Mouse (Mus musculus) hindbrain, embryonic 12.5 days (tissue): ENCODE measurements around the gene Rpl34. TPM values are rescaled to one million over a fixed set of nuclear protein-coding genes. Genes with fewer than 3 reads are reported as not detected.

Experiments used
- ATAC-seq: fragments of 200-750 bp; cut with Nextera tagmentation; 2 replicates; pipeline ENCODE4 v1.8.0; 2017; ENCODE audit warnings: moderate TSS enrichment; ENCODE audit not compliant: low FRiP score
- H3K27ac ChIP-seq: fragments of 300-500 bp; sonication (generic); 2 replicates; pipeline ENCODE4 v1.5.1; 2016; ENCODE audit warnings: mild to moderate bottlenecking
- H3K27me3 ChIP-seq: fragments of 300-500 bp; sonication (generic); 2 replicates; pipeline ENCODE4 v1.6.1; 2016; ENCODE audit warnings: mild to moderate bottlenecking
- H3K36me3 ChIP-seq: fragments of 300-500 bp; sonication (generic); 2 replicates; pipeline ENCODE4 v1.6.1; 2016; ENCODE audit warnings: mild to moderate bottlenecking
- H3K4me1 ChIP-seq: fragments of 300-500 bp; sonication (generic); 2 replicates; pipeline ENCODE4 v1.6.1; 2016
- H3K4me2 ChIP-seq: fragments of 300-500 bp; sonication (generic); replicated peaks from 2 replicates; pipeline ENCODE4 v1.6.1; 2016; ENCODE audit warnings: mild to moderate bottlenecking
- H3K4me3 ChIP-seq: fragments of 300-500 bp; sonication (generic); 2 replicates; pipeline ENCODE4 v1.5.1; 2016; ENCODE audit warnings: mild to moderate bottlenecking
- H3K9ac ChIP-seq: fragments of 300-500 bp; sonication (generic); 2 replicates; pipeline ENCODE4 v1.6.1; 2016; ENCODE audit warnings: mild to moderate bottlenecking, moderate library complexity
- H3K9me3 ChIP-seq: fragments of 300-500 bp; sonication (generic); replicated peaks from 2 replicates; pipeline ENCODE4 v1.6.1; 2016; ENCODE audit warnings: mild to moderate bottlenecking
- WGBS: fragments of 180-500 bp; shearing (Covaris S2); methylation state at CpG from one replicate; pipeline ENCODE4 v1.1.7; 2016; 5-methylcytosine and 5-hydroxymethylcytosine counted together
- polyA plus RNA-seq: library from polyadenylated mRNA; unstranded; fragments of >200 nt; fragmentation: Nextera tagmentation; extraction: Ambion mirVana; gene quantifications from 2 replicates; pipeline ENCODE4 v1.2.1, GENCODE M21; 2016

The Rpl34 gene
- polyA plus RNA-seq, 1 experiment from 2014 or later = 601 TPM

DNA sequence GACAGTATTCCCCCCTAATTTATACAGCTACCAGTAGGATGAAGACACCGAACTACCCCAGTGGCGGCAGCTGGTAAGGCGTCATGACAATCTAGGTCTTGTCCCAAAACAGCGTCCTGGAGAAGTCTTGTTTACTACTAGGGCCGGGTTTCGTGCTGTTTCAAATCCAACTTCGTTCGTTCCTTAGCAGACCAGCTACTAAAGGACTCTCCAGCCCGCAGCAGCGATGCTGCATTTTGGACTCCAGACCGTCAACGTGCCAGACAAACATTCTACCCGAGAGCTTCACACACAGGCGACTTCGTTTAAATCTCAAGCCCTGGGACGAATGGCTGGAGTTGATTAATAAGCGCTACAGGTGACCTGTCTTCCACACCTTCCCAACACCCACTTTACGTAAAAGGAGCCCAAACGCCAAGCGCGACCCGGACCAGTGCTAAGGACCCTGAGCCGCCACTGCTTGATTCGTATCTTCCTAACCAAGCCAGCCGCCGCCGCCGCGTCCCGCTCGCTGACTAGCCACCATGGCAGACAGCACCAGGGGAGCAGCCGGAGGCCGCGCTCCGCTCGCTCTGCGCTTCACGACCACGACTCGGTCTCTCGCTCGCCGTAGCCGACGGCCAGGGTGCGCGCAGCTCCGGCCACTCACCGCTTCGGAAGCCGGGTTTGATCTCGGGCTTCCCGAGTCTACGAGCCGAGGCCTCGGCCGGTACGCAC, 568 bp downstream of the Rpl34 start:
- under 1% methylated on average over 58 of the region's 58 CpGs for WGBS

DNA sequence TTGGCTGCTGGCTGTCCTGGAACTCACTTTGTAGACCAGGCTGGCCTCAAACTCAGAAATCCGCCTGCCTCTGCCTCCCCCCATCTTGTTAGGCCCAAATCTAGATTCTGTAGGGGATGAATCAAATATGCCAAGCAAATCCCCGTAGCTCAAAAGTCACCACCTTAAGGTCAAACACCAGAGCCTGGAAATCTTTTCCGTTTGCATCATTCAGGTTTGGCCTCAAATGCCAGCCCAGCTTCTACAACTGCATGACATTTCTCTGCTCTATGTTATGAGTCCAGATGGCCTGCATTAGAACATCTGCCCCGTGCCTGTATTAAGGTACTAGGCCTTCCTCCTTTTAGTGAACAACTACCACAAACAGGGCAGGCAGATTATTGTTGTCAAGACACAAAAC, 2.5 kb downstream of the Rpl34 start:
- Histone ChIP-seq H3K27me3 (no peaks in the 10 kb centered on the region), H3K9ac (no peak overlapping the region), H3K4me3 (no peak overlapping the region), H3K27ac (no peak overlapping the region), H3K36me3 (peaks cover 42% of the 10 kb centered on the region), H3K4me2 (no peak overlapping the region), H3K4me1 (peaks cover 19% of the 10 kb centered on the region), H3K9me3 (no peaks in the 10 kb centered on the region)
- no peak for ATAC-seq
- 84% methylated on average over 4 of the region's 4 CpGs for WGBS

More for the DNA sequence above, 568 bp downstream of the Rpl34 start:
- Histone ChIP-seq H3K4me2 (peak overlapping the region; percentile 81), H3K4me3 (peak overlapping the region; percentile 97), H3K36me3 (peaks cover 37% of the 10 kb centered on the region), H3K27ac (peak overlapping the region; percentile 93), H3K4me1 (peaks cover 19% of the 10 kb centered on the region), H3K9ac (peak overlapping the region; percentile 92), H3K9me3 (no peaks in the 10 kb centered on the region), H3K27me3 (no peaks in the 10 kb centered on the region)
- peak; percentile 76 for ATAC-seq

DNA sequence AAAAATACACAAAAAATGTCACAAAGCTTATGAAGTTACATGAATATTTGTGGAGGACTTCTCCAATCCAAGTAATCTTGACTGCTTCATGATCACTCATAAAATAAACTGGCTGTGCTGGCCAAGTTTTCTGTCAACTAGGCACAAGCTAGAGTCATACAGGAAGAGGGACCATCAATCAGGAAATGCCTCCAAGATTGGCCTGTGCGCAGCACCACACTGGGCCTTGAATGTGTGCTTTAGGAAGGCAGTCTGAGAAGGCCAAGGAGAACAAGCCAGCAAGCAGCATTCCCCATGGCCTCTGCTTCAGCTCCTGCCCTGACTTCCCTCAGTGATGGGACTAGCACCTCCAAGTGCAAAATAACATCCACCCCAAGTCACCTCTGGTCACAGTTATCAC, 3.2 kb downstream of the Rpl34 start:
- peaks cover 19% of the 10 kb centered on the region for H3K4me1 ChIP-seq
- 88% methylated on average over 1 of the region's 1 CpGs for WGBS

DNA sequence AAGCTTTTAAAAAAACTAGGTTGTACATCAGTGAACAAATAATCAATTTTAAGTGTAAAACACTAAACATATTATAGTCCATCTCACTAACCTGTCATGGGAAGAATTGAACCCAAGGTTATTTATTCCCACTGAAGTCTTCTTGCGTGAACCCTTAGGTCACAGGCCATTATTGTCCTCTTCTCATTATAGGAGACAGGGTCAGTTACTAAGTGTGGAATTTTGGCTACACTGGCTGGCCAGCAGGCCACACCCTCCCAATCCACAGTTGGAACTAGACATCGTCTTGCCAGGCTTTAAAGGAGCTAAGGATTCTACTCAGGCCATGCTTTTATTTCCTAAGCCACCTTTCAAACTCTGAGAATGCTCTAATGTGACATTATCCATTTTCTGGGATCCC, 4.5 kb downstream of the Rpl34 start:
- no peak for ATAC-seq
- H3K4me3 ChIP-seq = no peak overlapping the region
- no peaks in the 10 kb centered on the region for H3K27me3 ChIP-seq
- peaks cover 15% of the 10 kb centered on the region for H3K4me1 ChIP-seq
- WGBS = 78% methylated on average over 2 of the region's 2 CpGs
- peaks cover 42% of the 10 kb centered on the region for H3K36me3 ChIP-seq
- H3K9ac ChIP-seq = no peak overlapping the region
- H3K27ac ChIP-seq = no peak overlapping the region
- no peak overlapping the region for H3K4me2 ChIP-seq
- no peaks in the 10 kb centered on the region for H3K9me3 ChIP-seq

More for the DNA sequence above, 3.2 kb downstream of the Rpl34 start:
- peaks cover 42% of the 10 kb centered on the region for H3K36me3 ChIP-seq
- H3K27ac ChIP-seq = no peak overlapping the region
- ATAC-seq = no peak
- H3K9me3 ChIP-seq = no peaks in the 10 kb centered on the region
- H3K27me3 ChIP-seq = no peaks in the 10 kb centered on the region
- H3K4me3 ChIP-seq = no peak overlapping the region
- H3K4me2 ChIP-seq = no peak overlapping the region
- H3K9ac ChIP-seq = no peak overlapping the region

DNA sequence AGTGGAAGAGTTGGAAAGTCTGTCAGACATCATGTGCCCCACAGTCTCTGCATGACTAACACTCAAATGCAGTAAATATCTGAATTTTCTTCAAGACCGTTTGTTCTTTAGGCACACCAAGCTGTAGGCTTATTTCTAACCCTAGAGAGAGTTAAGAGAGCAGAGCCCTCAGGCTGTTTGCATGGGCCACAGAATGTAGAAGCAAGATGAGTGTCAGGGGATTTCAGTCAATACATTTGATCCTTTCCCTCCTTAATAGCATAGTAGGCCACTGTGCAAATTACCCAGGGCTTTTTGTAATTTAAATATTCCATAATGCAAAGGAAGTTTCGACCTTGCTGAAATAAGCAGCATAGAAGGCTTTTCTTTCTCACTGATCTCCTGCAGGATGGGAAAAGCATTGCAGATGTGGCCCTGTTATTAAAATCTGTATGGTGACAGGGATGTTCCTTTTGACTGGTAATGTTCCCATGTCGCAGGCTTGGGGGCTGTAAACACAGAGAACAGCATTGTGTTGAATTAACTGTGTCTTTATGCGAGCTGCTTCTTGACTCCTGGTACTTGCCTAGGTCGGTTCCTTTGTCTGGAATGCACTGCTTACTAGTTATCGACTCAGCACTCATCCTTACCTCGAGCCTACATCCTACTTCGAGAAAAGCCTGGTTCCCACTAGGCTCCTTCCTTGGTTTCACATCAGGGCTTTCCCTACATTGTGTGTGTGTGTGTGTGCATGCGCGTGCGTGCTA, 7.3 kb downstream of the Rpl34 start:
- H3K27ac ChIP-seq = 0 out of 2 replicates have a peak overlapping the region, but pooled peaks have one; percentile 17
- no peaks in the 10 kb centered on the region for H3K9me3 ChIP-seq
- H3K27me3 ChIP-seq = no peaks in the 10 kb centered on the region
- no peak overlapping the region for H3K4me2 ChIP-seq
- no peak overlapping the region for H3K4me3 ChIP-seq
- WGBS = 77% methylated on average over 11 of the region's 11 CpGs
- H3K36me3 ChIP-seq = peaks cover 32% of the 10 kb centered on the region
- ATAC-seq = no peak
- no peaks in the 10 kb centered on the region for H3K4me1 ChIP-seq
- no peak overlapping the region for H3K9ac ChIP-seq

DNA sequence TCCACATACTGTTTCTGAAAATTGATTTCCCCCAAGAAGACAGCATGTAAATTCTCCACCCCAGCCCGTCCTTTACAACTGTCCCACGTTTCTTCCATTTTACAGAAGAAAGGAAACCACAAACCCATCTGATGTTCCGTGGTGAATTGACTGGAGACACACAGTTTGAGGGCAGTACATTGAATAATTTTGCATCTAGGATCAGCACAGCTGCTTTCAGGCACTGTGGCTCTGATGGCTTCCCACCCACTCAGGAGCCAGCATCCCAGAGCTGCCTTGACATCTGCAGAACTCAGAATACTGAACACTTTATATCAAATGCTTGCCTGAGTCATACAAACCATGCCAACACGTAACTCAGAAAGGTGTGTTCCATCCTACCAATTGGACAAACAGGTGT, 10.0 kb downstream of the Rpl34 start:
- H3K4me2 ChIP-seq = no peak overlapping the region
- H3K9me3 ChIP-seq = no peaks in the 10 kb centered on the region
- H3K9ac ChIP-seq = no peak overlapping the region
- H3K27ac ChIP-seq = no peak overlapping the region
- H3K4me1 ChIP-seq = no peaks in the 10 kb centered on the region
- WGBS = 89% methylated on average over 4 of the region's 4 CpGs
- ATAC-seq = no peak
- H3K36me3 ChIP-seq = peaks cover 5% of the 10 kb centered on the region; the same call in 1 of the 2 replicates
- no peak overlapping the region for H3K4me3 ChIP-seq
- no peaks in the 10 kb centered on the region for H3K27me3 ChIP-seq

DNA sequence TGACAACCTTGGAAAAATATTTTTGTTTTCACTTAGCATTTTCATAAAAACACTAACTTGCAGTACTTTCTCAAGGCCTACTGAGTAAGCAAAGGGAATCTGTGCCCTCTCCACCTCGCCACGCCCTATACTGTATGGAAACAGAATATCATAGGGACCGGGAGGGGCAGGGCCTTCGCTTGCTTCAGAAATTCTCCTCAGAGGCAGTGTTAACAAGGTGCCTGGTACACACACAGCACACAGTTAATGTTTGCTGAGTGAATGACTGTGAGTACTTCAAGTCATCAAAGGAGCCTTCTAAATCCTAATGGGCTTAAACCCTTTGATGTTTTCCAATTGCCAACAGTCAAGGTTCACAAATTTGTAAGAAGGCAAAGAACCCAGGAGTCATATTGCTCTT, 11.3 kb downstream of the Rpl34 start:
- H3K36me3 ChIP-seq = no peaks in the 10 kb centered on the region
- no peak for ATAC-seq
- H3K9ac ChIP-seq = no peak overlapping the region
- no peak overlapping the region for H3K4me3 ChIP-seq
- H3K4me1 ChIP-seq = 0 out of 2 replicates have a peak, but pooled peaks cover 4% of the 10 kb centered on the region
- WGBS = 93% methylated on average over 4 of the region's 4 CpGs
- no peak overlapping the region for H3K4me2 ChIP-seq
- no peak overlapping the region for H3K27ac ChIP-seq
- no peaks in the 10 kb centered on the region for H3K9me3 ChIP-seq
- H3K27me3 ChIP-seq = no peaks in the 10 kb centered on the region

DNA sequence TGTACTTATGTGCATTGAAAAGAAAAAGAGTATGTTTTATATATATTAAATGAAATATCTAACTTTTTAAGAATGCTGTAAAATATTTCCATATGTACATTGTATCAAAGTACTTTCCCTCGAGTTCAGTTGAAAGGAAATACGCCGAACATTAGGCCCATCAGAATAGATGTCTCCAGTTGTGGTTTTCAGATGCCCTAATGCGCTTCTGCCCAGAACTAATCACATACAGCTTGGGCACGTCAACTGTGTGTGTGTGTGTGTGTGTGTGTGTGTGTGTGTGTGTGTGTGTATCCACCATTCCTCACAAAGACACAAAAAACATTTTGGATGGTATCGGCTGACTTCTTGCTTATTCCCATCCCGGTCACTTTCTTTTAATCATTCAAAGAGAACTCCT, 13.6 kb downstream of the Rpl34 start:
- no peak overlapping the region for H3K9ac ChIP-seq
- H3K4me2 ChIP-seq = no peak overlapping the region
- ATAC-seq = no peak
- no peaks in the 10 kb centered on the region for H3K27me3 ChIP-seq
- H3K4me3 ChIP-seq = no peak overlapping the region
- WGBS = 82% methylated on average over 7 of the region's 7 CpGs
- no peak overlapping the region for H3K27ac ChIP-seq
- no peaks in the 10 kb centered on the region for H3K9me3 ChIP-seq
- no peaks in the 10 kb centered on the region for H3K36me3 ChIP-seq
- H3K4me1 ChIP-seq = 0 out of 2 replicates have a peak, but pooled peaks cover 4% of the 10 kb centered on the region

DNA sequence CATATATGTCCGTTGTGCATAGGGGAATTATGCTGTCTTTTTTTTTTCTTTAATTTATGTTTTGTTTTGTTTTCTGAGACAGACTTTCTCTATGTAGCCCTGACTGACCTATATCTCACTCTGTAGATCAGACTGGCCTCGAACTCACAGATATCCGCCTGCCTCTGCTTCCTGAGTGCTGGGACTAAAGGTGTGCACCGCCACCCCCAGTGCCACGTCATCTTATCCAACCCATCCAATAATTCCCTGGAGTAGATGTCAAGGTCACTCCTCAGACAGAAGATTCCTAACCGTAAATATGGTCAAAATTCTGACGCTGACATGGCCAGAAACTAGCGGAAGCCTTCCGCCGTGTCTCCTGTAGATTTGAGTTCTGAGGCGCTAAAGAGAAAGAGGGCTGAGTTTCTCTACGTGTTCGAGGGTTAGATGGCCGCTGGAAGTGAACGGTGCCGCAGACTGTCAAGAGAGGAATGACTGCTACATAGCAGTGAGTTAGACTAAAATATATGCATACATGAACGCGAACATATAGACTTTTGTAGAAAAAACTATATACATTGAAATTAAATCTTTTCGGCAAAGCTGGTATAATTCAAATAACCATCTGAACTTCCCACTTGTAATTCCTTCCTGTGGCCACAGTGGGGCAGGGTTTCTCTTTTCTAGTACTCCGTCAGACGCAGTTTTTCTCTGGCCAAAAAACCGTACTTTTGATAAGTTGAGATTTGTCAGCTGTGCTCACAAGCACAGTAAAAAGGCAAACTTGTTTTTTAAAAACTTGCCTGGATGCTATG, 15.2 kb downstream of the Rpl34 start:
- no peaks in the 10 kb centered on the region for H3K36me3 ChIP-seq
- 0 out of 2 replicates have a peak, but pooled peaks cover 4% of the 10 kb centered on the region for H3K4me1 ChIP-seq
- peak overlapping the region; percentile 49 for H3K4me2 ChIP-seq
- 22% methylated on average over 22 of the region's 22 CpGs for WGBS
- ATAC-seq = no peak
- H3K9me3 ChIP-seq = no peaks in the 10 kb centered on the region
- no peak overlapping the region for H3K27ac ChIP-seq
- H3K4me3 ChIP-seq = peak overlapping the region; percentile 30
- no peaks in the 10 kb centered on the region for H3K27me3 ChIP-seq
- no peak overlapping the region for H3K9ac ChIP-seq

DNA sequence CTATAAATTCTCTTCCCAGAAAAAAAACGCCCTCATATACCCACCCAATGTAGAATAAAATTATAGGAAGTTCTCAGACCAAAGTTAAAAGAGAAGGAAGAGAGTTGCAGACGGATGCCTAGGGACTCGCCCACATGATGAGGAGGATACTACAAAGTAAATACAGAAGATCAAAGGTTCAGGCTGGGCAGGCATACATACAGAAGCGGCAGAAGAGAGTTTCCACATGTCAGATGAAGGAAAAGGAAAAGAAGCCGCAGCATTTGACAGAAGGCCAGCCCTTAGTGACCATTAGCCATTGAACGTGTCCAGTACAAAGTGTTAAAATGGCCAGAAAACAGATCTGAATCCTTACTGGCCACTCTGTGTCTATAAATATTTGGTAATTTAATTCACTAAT, 17.3 kb downstream of the Rpl34 start:
- no peaks in the 10 kb centered on the region for H3K9me3 ChIP-seq
- ATAC-seq = no peak
- no peak overlapping the region for H3K4me3 ChIP-seq
- no peak overlapping the region for H3K9ac ChIP-seq
- no peak overlapping the region for H3K27ac ChIP-seq
- 72% methylated on average over 6 of the region's 6 CpGs for whole genome bisulfite sequencing
- peaks cover 10% of the 10 kb centered on the region for H3K4me1 ChIP-seq
- no peaks in the 10 kb centered on the region for H3K27me3 ChIP-seq
- no peaks in the 10 kb centered on the region for H3K36me3 ChIP-seq
- H3K4me2 ChIP-seq = no peak overlapping the region

DNA sequence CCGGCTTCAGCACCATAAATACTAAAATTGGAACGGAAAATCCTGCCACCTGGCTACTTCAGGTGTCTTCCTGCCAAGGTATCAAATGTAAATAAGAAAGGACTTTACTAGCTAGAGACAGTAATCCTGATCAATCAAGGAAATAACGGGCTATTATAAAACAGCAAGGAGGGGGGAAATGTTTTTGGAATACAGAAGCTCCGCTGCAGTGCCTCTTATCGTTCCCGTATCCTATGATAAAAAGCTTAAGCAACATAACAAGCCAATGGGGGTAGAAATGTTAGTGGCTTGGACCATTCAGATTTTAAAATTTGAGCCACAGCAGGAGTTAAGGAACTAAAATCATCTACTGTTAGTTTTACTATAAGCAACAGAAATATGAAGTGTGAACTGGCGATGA, 20.1 kb downstream of the Rpl34 start:
- Histone ChIP-seq H3K27me3 (no peaks in the 10 kb centered on the region), H3K4me3 (peak overlapping the region; percentile 10; the same call in 1 of the 2 replicates), H3K36me3 (no peaks in the 10 kb centered on the region), H3K4me2 (peak overlapping the region; percentile 74), H3K27ac (no peak overlapping the region), H3K4me1 (peaks cover 19% of the 10 kb centered on the region), H3K9ac (no peak overlapping the region), H3K9me3 (no peaks in the 10 kb centered on the region)
- ATAC-seq = no peak
- 67% methylated on average over 7 of the region's 7 CpGs for WGBS
